Mouse (Mus musculus) liver, postnatal 0 days (tissue): ENCODE measurements around the gene Akap2. TPM values are rescaled to one million over a fixed set of nuclear protein-coding genes. Genes with fewer than 3 reads are reported as not detected.

ENCODE experiments used
- ATAC-seq: fragments of 200-750 bp; cut with Nextera tagmentation; 2 replicates; pipeline ENCODE4 v1.8.0; 2017; ENCODE audit warnings: mild to moderate bottlenecking, moderate library complexity
- DNase-seq: peaks from one replicate; pipeline ENCODE4 v3.0.0-alpha.2; 2016
- H3K27ac ChIP-seq: fragments of 300-500 bp; sonication (generic); 2 replicates; pipeline ENCODE4 v1.5.1; 2014; ENCODE audit warnings: antibody characterized with exemption, moderate library complexity, mild to moderate bottlenecking, low read depth
- H3K27me3 ChIP-seq: fragments of 300-500 bp; sonication (generic); 2 replicates; pipeline ENCODE4 v1.6.1; 2014; ENCODE audit warnings: low read length, control low read depth, mixed read lengths; ENCODE audit not compliant: insufficient read depth
- H3K36me3 ChIP-seq: fragments of 300-500 bp; sonication (generic); replicated peaks from 2 replicates; pipeline ENCODE4 v1.6.1; 2014; ENCODE audit warnings: mild to moderate bottlenecking, control low read depth, low read length, moderate library complexity, mixed read lengths; ENCODE audit not compliant: insufficient read depth
- H3K4me1 ChIP-seq: fragments of 300-500 bp; sonication (generic); 2 replicates; pipeline ENCODE4 v1.6.1; 2014; ENCODE audit warnings: antibody characterized with exemption, mild to moderate bottlenecking, control low read depth; ENCODE audit not compliant: insufficient read depth
- H3K4me2 ChIP-seq: fragments of 300-500 bp; sonication (generic); 2 replicates; pipeline ENCODE4 v1.6.1; 2014; ENCODE audit warnings: low read depth, mild to moderate bottlenecking, low read length, moderate library complexity, mixed read lengths
- H3K4me3 ChIP-seq: fragments of 300-500 bp; sonication (generic); 2 replicates; pipeline ENCODE4 v1.5.1; 2014; ENCODE audit warnings: low read depth, low read length
- H3K9ac ChIP-seq: fragments of 300-500 bp; sonication (generic); replicated peaks from 2 replicates; pipeline ENCODE4 v1.6.1; 2014; ENCODE audit warnings: mild to moderate bottlenecking, moderate library complexity
- H3K9me3 ChIP-seq: fragments of 300-500 bp; sonication (generic); 2 replicates; pipeline ENCODE4 v1.6.1; 2016; ENCODE audit warnings: mild to moderate bottlenecking, control low read depth, low read length, mixed read lengths
- CTCF ChIP-seq: sonication (generic); IDR thresholded peaks from 2 replicates; pipeline ENCODE4 v1.5.1; 2016; ENCODE audit warnings: antibody characterized with exemption, low read depth
- EP300 ChIP-seq: IDR thresholded peaks from 2 replicates; pipeline ENCODE4 v1.6.1; 2016; ENCODE audit warnings: antibody characterized with exemption, low read depth, mild to moderate bottlenecking
- WGBS: fragments of 180-500 bp; shearing (Covaris S2); extraction: QIAGEN DNeasy Blood & Tissue Kit; methylation state at CpG from one replicate; pipeline ENCODE4 v1.1.7; 2014; ENCODE audit not compliant: insufficient replicate concordance; 5-methylcytosine and 5-hydroxymethylcytosine counted together
- polyA plus RNA-seq: library from polyadenylated mRNA; unstranded; fragments of >200 nt; fragmentation: Nextera tagmentation; extraction: Ambion mirVana; gene quantifications from 2 replicates; pipeline ENCODE4 v1.2.1, GENCODE M21; 2015

Akap2 gene
- polyA plus RNA-seq, 1 experiment from 2014 or later: 1.9 TPM

- H3K9ac ChIP-seq: no peak overlapping the region
- no peaks in the 10 kb centered on the region for H3K27me3 ChIP-seq
- no peaks in the 10 kb centered on the region for H3K36me3 ChIP-seq
- no peak for TF ChIP-seq CTCF
- no peak for TF ChIP-seq EP300
- no peaks in the 10 kb centered on the region for H3K9me3 ChIP-seq
- ATAC-seq: no peak
- H3K27ac ChIP-seq: no peak overlapping the region
- no peak overlapping the region for H3K4me3 ChIP-seq
- H3K4me2 ChIP-seq: no peak overlapping the region
- H3K4me1 ChIP-seq: no peaks in the 10 kb centered on the region
- no peak for DNase-seq
Measured at GRCm38 (mm10) chr4:57715849-57716248, 1.6 kb upstream of the Akap2 start.

- no peak overlapping the region for H3K4me2 ChIP-seq
- H3K4me3 ChIP-seq: no peak overlapping the region
- WGBS: 66% methylated on average over 4 of the region's 4 CpGs
- no peaks in the 10 kb centered on the region for H3K4me1 ChIP-seq
- no peak for ATAC-seq
- no peak overlapping the region for H3K27ac ChIP-seq
- no peak overlapping the region for H3K9ac ChIP-seq
- DNase-seq: no peak
- no peaks in the 10 kb centered on the region for H3K36me3 ChIP-seq
- TF ChIP-seq CTCF (no peak), EP300 (no peak)
- no peaks in the 10 kb centered on the region for H3K9me3 ChIP-seq
- no peaks in the 10 kb centered on the region for H3K27me3 ChIP-seq
Measured at GRCm38 (mm10) chr4:57716735-57717134, 722 bp upstream of the Akap2 start.

GRCm38 (mm10) chr4:57719370-57719769 is 1.9 kb downstream of the Akap2 start:
- ATAC-seq: no peak
- 70% methylated on average over 1 of the region's 1 CpGs for WGBS
- Histone ChIP-seq H3K27me3 (no peaks in the 10 kb centered on the region), H3K4me2 (no peak overlapping the region), H3K27ac (no peak overlapping the region), H3K9ac (no peak overlapping the region), H3K9me3 (no peaks in the 10 kb centered on the region), H3K4me1 (no peaks in the 10 kb centered on the region), H3K36me3 (no peaks in the 10 kb centered on the region), H3K4me3 (no peak overlapping the region)
- no peak for TF ChIP-seq EP300
- 0 out of 2 replicates have a peak, but pooled peaks have one; percentile 23 for TF ChIP-seq CTCF
- DNase-seq: no peak

GRCm38 (mm10) chr4:57720869-57721361 is 3.5 kb downstream of the Akap2 start:
- 25% methylated on average over 7 of the region's 7 CpGs for WGBS
- Histone ChIP-seq H3K9ac (no peak overlapping the region), H3K4me3 (no peak overlapping the region), H3K27me3 (no peaks in the 10 kb centered on the region), H3K27ac (no peak overlapping the region; the same call in 1 of the 2 replicates), H3K9me3 (no peaks in the 10 kb centered on the region), H3K4me1 (no peaks in the 10 kb centered on the region), H3K4me2 (no peak overlapping the region), H3K36me3 (no peaks in the 10 kb centered on the region)
- no peak for TF ChIP-seq EP300
- TF ChIP-seq CTCF: no peak
- no peak for DNase-seq
- peak; percentile 44; the same call in 1 of the 2 replicates for ATAC-seq

GRCm38 (mm10) chr4:57722296-57722695 is 4.8 kb downstream of the Akap2 start:
- Histone ChIP-seq H3K4me1 (no peaks in the 10 kb centered on the region), H3K27me3 (no peaks in the 10 kb centered on the region), H3K36me3 (no peaks in the 10 kb centered on the region), H3K4me2 (no peak overlapping the region), H3K27ac (no peak overlapping the region), H3K9ac (no peak overlapping the region), H3K4me3 (no peak overlapping the region), H3K9me3 (no peaks in the 10 kb centered on the region)
- TF ChIP-seq CTCF: no peak
- no peak for TF ChIP-seq EP300
- DNase-seq (no peak), ATAC-seq (no peak)
- 72% methylated on average over 4 of the region's 4 CpGs for WGBS

- Histone ChIP-seq H3K27ac (no peak overlapping the region), H3K9ac (no peak overlapping the region), H3K4me1 (no peaks in the 10 kb centered on the region), H3K4me3 (no peak overlapping the region), H3K4me2 (no peak overlapping the region), H3K27me3 (no peaks in the 10 kb centered on the region), H3K9me3 (no peaks in the 10 kb centered on the region), H3K36me3 (no peaks in the 10 kb centered on the region)
- no peak for DNase-seq
- ATAC-seq: no peak
- WGBS: 47% methylated on average over 2 of the region's 2 CpGs
- peak; percentile 50 for TF ChIP-seq CTCF
- no peak for TF ChIP-seq EP300
Measured at GRCm38 (mm10) chr4:57723659-57724058, 6.2 kb downstream of the Akap2 start.

- Histone ChIP-seq H3K4me3 (no peak overlapping the region), H3K36me3 (no peaks in the 10 kb centered on the region), H3K27ac (no peak overlapping the region), H3K4me2 (no peak overlapping the region), H3K27me3 (no peaks in the 10 kb centered on the region), H3K4me1 (no peaks in the 10 kb centered on the region), H3K9ac (no peak overlapping the region), H3K9me3 (no peaks in the 10 kb centered on the region)
- DNase-seq (no peak), ATAC-seq (no peak)
- TF ChIP-seq CTCF: no peak
- TF ChIP-seq EP300: no peak
- WGBS: 47% methylated on average over 1 of the region's 1 CpGs
Measured at GRCm38 (mm10) chr4:57725569-57725968, 8.1 kb downstream of the Akap2 start.
